Mouse (Mus musculus) MEL (cell line): Measurements from ENCODE around the gene Mob3b. TPM values are rescaled to one million over a fixed set of nuclear protein-coding genes. Genes with fewer than 3 reads are reported as not detected.

Experiments
- DNase-seq: peaks from one replicate; pipeline ENCODE4 v3.0.0; 2011; ENCODE audit warnings: low read depth, low spot score
- H3K27ac ChIP-seq: 2 replicates; pipeline ENCODE4 v1.5.1; 2012; ENCODE audit warnings: low read depth, mild to moderate bottlenecking, control low read depth, low read length, moderate library complexity; ENCODE audit not compliant: control insufficient read depth
- H3K27me3 ChIP-seq, 2 experiments: fragments of 150-350 bp in 1 of 2; sonication (generic) in 1 of 2; 2 replicates each; pipeline ENCODE4 v1.6.1; 2012; ENCODE audit warnings: low read length in 2 of 2, mild to moderate bottlenecking in 2 of 2, improper control_type of control experiment in 1 of 2, moderate library complexity in 1 of 2; ENCODE audit not compliant: insufficient read depth in 2 of 2, control insufficient read depth in 1 of 2
- H3K36me3 ChIP-seq, 2 experiments: 2 replicates each; pipeline ENCODE4 v1.6.1; 2012 to 2014; ENCODE audit warnings: low read length in 2 of 2, improper control_type of control experiment in 1 of 2, inconsistent platforms in 1 of 2, mild to moderate bottlenecking in 1 of 2; ENCODE audit not compliant: insufficient read depth in 2 of 2, control insufficient read depth in 1 of 2
- H3K4me1 ChIP-seq, 2 experiments: fragments of 150-350 bp in 1 of 2; sonication (generic) in 1 of 2; 2 replicates each; pipeline ENCODE4 v1.6.1; 2012; ENCODE audit warnings: low read length in 2 of 2, improper control_type of control experiment in 1 of 2, mild to moderate bottlenecking in 1 of 2; ENCODE audit not compliant: insufficient read depth in 2 of 2, control insufficient read depth in 1 of 2
- H3K4me3 ChIP-seq, 2 experiments: fragments of 150-350 bp in 1 of 2; sonication (generic) in 1 of 2; 2 replicates each; pipeline ENCODE4 v1.5.1; 2012; ENCODE audit warnings: low read depth in 2 of 2, low read length in 2 of 2, mild to moderate bottlenecking in 2 of 2, moderate library complexity in 2 of 2, control low read depth in 1 of 2, improper control_type of control experiment in 1 of 2; ENCODE audit not compliant: control insufficient read depth in 1 of 2, insufficient read depth in 1 of 2
- H3K79me2 ChIP-seq: 2 replicates; pipeline ENCODE4 v1.6.1; 2012; ENCODE audit warnings: mild to moderate bottlenecking, low read length, moderate library complexity; ENCODE audit not compliant: control insufficient read depth, poor library complexity, insufficient read depth
- H3K9ac ChIP-seq: 2 replicates; pipeline ENCODE4 v1.6.1; 2012; ENCODE audit warnings: low read depth, mild to moderate bottlenecking, control low read depth, low read length, moderate library complexity; ENCODE audit not compliant: control insufficient read depth, poor library complexity, severe bottlenecking
- H3K9me3 ChIP-seq: fragments of 150-350 bp; sonication (generic); replicated peaks from 2 replicates; pipeline ENCODE4 v1.6.1; 2012; ENCODE audit warnings: mild to moderate bottlenecking, low read length, improper control_type of control experiment, moderate library complexity; ENCODE audit not compliant: insufficient read depth
- BHLHE40 ChIP-seq: IDR thresholded peaks from 2 replicates; pipeline ENCODE4 v1.6.1; 2012; ENCODE audit warnings: low read depth, mild to moderate bottlenecking, inconsistent platforms, low read length, improper control_type of control experiment, borderline replicate concordance
- E2F4 ChIP-seq: IDR thresholded peaks from 2 replicates; pipeline ENCODE4 v1.6.1; 2011; ENCODE audit warnings: low read depth, low read length, improper control_type of control experiment, borderline replicate concordance
- HCFC1 ChIP-seq: IDR thresholded peaks from 2 replicates; pipeline ENCODE4 v1.6.1; 2012; ENCODE audit warnings: low read depth, mild to moderate bottlenecking, inconsistent platforms, low read length, improper control_type of control experiment, moderate library complexity
- KAT2A ChIP-seq: conservative IDR thresholded peaks from 2 replicates; pipeline ENCODE4 v1.6.1; 2012; ENCODE audit warnings: low read depth, low read length, improper control_type of control experiment, inconsistent platforms
- MAX ChIP-seq: IDR thresholded peaks from 2 replicates; pipeline ENCODE4 v1.6.1; 2011; ENCODE audit warnings: low read length, improper control_type of control experiment
- MXI1 ChIP-seq: IDR thresholded peaks from 2 replicates; pipeline ENCODE4 v1.6.1; 2011; ENCODE audit warnings: mild to moderate bottlenecking, low read depth, low read length, improper control_type of control experiment
- MYB ChIP-seq: IDR thresholded peaks from 2 replicates; pipeline ENCODE4 v1.6.1; 2011; ENCODE audit warnings: mild to moderate bottlenecking, low read depth, low read length, improper control_type of control experiment
- MYC ChIP-seq: IDR thresholded peaks from 2 replicates; pipeline ENCODE4 v1.6.1; 2011; ENCODE audit warnings: low read depth, mild to moderate bottlenecking, low read length, improper control_type of control experiment, moderate library complexity
- NELFE ChIP-seq: IDR thresholded peaks from 2 replicates; pipeline ENCODE4 v1.6.1; 2011; ENCODE audit warnings: low read depth, low read length, improper control_type of control experiment
- NRF1 ChIP-seq: IDR thresholded peaks from 2 replicates; pipeline ENCODE4 v1.6.1; 2014; ENCODE audit warnings: low read depth, mild to moderate bottlenecking, inconsistent platforms, low read length, improper control_type of control experiment, moderate library complexity; ENCODE audit not compliant: poor library complexity, insufficient read depth, severe bottlenecking
- POLR2A ChIP-seq, 2 experiments: IDR thresholded peaks; 2 replicates each; pipeline ENCODE4 v1.6.1; 2011 to 2012; ENCODE audit warnings: low read length in 2 of 2, mild to moderate bottlenecking in 2 of 2, control low read depth in 1 of 2, improper control_type of control experiment in 1 of 2, low read depth in 1 of 2, moderate library complexity in 1 of 2; ENCODE audit not compliant: control insufficient read depth in 1 of 2, insufficient read depth in 1 of 2, poor library complexity in 1 of 2
- POLR2AphosphoS2 ChIP-seq: IDR thresholded peaks from 2 replicates; pipeline ENCODE4 v1.6.1; 2011; ENCODE audit warnings: low read length, improper control_type of control experiment
- RAD21 ChIP-seq: IDR thresholded peaks from 2 replicates; pipeline ENCODE4 v1.6.1; 2011; ENCODE audit warnings: mild to moderate bottlenecking, low read depth, low read length, improper control_type of control experiment
- SIN3A ChIP-seq: IDR thresholded peaks from 2 replicates; pipeline ENCODE4 v1.6.1; 2012; ENCODE audit warnings: low read length, improper control_type of control experiment, inconsistent platforms
- TBP ChIP-seq: IDR thresholded peaks from 2 replicates; pipeline ENCODE4 v1.8.0; 2011; ENCODE audit warnings: low read depth, low read length, improper control_type of control experiment
- TCF12 ChIP-seq: IDR thresholded peaks from 2 replicates; pipeline ENCODE4 v1.6.1; 2014; ENCODE audit warnings: low read depth, mild to moderate bottlenecking, inconsistent platforms, low read length, improper control_type of control experiment, moderate library complexity
- USF1 ChIP-seq: IDR thresholded peaks from 2 replicates; pipeline ENCODE4 v1.6.1; 2014; ENCODE audit warnings: low read depth, mild to moderate bottlenecking, inconsistent platforms, low read length, improper control_type of control experiment, moderate library complexity
- USF2 ChIP-seq, 2 experiments: IDR thresholded peaks; 2 replicates each; pipeline ENCODE4 v1.6.1; 2011 to 2012; ENCODE audit warnings: improper control_type of control experiment in 2 of 2, low read length in 2 of 2, borderline replicate concordance in 1 of 2, inconsistent platforms in 1 of 2, low read depth in 1 of 2, mild to moderate bottlenecking in 1 of 2; ENCODE audit not compliant: insufficient read depth in 1 of 2
- ZC3H11A ChIP-seq: IDR thresholded peaks from 2 replicates; pipeline ENCODE4 v1.6.1; 2012; ENCODE audit warnings: low read depth, mild to moderate bottlenecking, inconsistent platforms, low read length, improper control_type of control experiment
- ZNF384 ChIP-seq: IDR thresholded peaks from 2 replicates; pipeline ENCODE4 v1.6.1; 2012; ENCODE audit warnings: low read depth, mild to moderate bottlenecking, inconsistent platforms, low read length, improper control_type of control experiment
- polyA plus RNA-seq, 2 experiments: library from polyadenylated mRNA; stranded (reverse) in 1 of 2; unstranded in 1 of 2; fragments of >175 nt in 1 of 2; fragments of >200 nt in 1 of 2; gene quantifications; 2 replicates each; pipeline versions ENCODE4 v1.2.1 to v1.2.4; 2012; ENCODE audit warnings: low replicate concordance in 2 of 2, low read depth in 1 of 2; ENCODE audit not compliant: insufficient read length in 2 of 2, insufficient read depth in 1 of 2, missing spikeins in 1 of 2
- total RNA-seq: library from RNA; depleted of rRNA; stranded (reverse); fragments of 300-350 nt; gene quantifications from 2 replicates; pipeline ENCODE4 v1.2.3, GENCODE M21; 2012

Gene Mob3b
- total and polyA plus RNA-seq, 3 experiments: 3.8 to 4.2 TPM; not detected in 1

- TF ChIP-seq POLR2A (IDR thresholded peaks at IDR 0.05; ENCODE audit: control insufficient read depth in 1 of 2, insufficient read depth in 1 of 2, low read depth in 1 of 2, low read length in 2 of 2, poor library complexity in 1 of 2): no peak
- no peak for TF ChIP-seq RAD21
- no peak for TF ChIP-seq POLR2AphosphoS2
- TF ChIP-seq ZC3H11A: no peak
- TF ChIP-seq ZNF384: no peak
- no peak for TF ChIP-seq MYC
- TF ChIP-seq TBP: no peak
- no peak for TF ChIP-seq HCFC1
- no peak for TF ChIP-seq SIN3A
- TF ChIP-seq KAT2A: no peak
- no peak for TF ChIP-seq USF2 (IDR thresholded peaks at IDR 0.05; ENCODE audit: borderline replicate concordance in 1 of 2, insufficient read depth in 1 of 2, low read depth in 1 of 2, low read length in 2 of 2)
- no peak for TF ChIP-seq E2F4
- no peak for TF ChIP-seq MXI1
- TF ChIP-seq MYB: no peak
- TF ChIP-seq NRF1: no peak
- TF ChIP-seq USF1: no peak
- TF ChIP-seq NELFE: no peak
- no peak for TF ChIP-seq TCF12
- TF ChIP-seq BHLHE40: no peak
- H3K27me3 ChIP-seq: no peaks in the 10 kb centered on the region
- H3K9ac ChIP-seq: no peak overlapping the region
- H3K9me3 ChIP-seq: no peaks in the 10 kb centered on the region
- H3K27ac ChIP-seq: no peak overlapping the region
- H3K4me1 ChIP-seq: no peaks in the 10 kb centered on the region
- no peaks in the 10 kb centered on the region for H3K36me3 ChIP-seq
- DNase-seq: no peak
- H3K79me2 ChIP-seq: no peaks in the 10 kb centered on the region
- no peak overlapping the region for H3K4me3 ChIP-seq
Observed at GRCm38 (mm10) chr4:34983511-34983910, 173.8 kb downstream of the Mob3b start.

GRCm38 (mm10) chr4:34981301-34982172 lies 175.7 kb downstream of the Mob3b start:
- no peak for TF ChIP-seq BHLHE40
- TF ChIP-seq RAD21: no peak
- no peak for TF ChIP-seq ZC3H11A
- TF ChIP-seq MAX: no peak
- no peak for TF ChIP-seq MXI1
- TF ChIP-seq TBP: no peak
- TF ChIP-seq, all 39 proteins: peak for 0
- no peaks in the 10 kb centered on the region for H3K27me3 ChIP-seq
- H3K4me1 ChIP-seq: no peaks in the 10 kb centered on the region
- H3K4me3 ChIP-seq: no peak overlapping the region
- no peaks in the 10 kb centered on the region for H3K9me3 ChIP-seq
- no peak overlapping the region for H3K9ac ChIP-seq
- DNase-seq: no peak
- H3K36me3 ChIP-seq: no peaks in the 10 kb centered on the region
- no peaks in the 10 kb centered on the region for H3K79me2 ChIP-seq
- no peak overlapping the region for H3K27ac ChIP-seq
